Mouse (Mus musculus) ES-E14 (cell line): ENCODE results near the gene Apoc1. TPM values are rescaled to one million over a fixed set of nuclear protein-coding genes. Genes with fewer than 3 reads are reported as not detected.
A peak's percentile ranks its signal among the peaks of the same experiment; 100 is the strongest.

Experiments
- DNase-seq: peaks from one replicate; pipeline ENCODE4 v3.0.0-alpha.2; 2013; ENCODE audit warnings: low read depth, low spot score
- H3K27ac ChIP-seq: 2 replicates; pipeline ENCODE4 v1.5.1; 2012; ENCODE audit warnings: low read depth, mild to moderate bottlenecking, low read length, moderate library complexity, mixed read lengths; ENCODE audit not compliant: poor library complexity, insufficient read depth, severe bottlenecking
- H3K36me3 ChIP-seq: 2 replicates; pipeline ENCODE4 v1.6.1; 2012; ENCODE audit warnings: mild to moderate bottlenecking, low read length, moderate library complexity, mixed read lengths; ENCODE audit not compliant: control insufficient read depth, poor library complexity, insufficient read depth, severe bottlenecking
- H3K4me1 ChIP-seq, 2 experiments: fragments of 150-350 bp in 1 of 2; sonication (generic) in 1 of 2; 2 replicates each; pipeline ENCODE4 v1.6.1; 2012; ENCODE audit warnings: low read length in 2 of 2, mild to moderate bottlenecking in 1 of 2, mixed read lengths in 1 of 2; ENCODE audit not compliant: control insufficient read depth in 2 of 2, insufficient read depth in 2 of 2, poor library complexity in 1 of 2
- H3K4me3 ChIP-seq, 2 experiments: fragments of 150-350 bp in 1 of 2; sonication (generic) in 1 of 2; 2 replicates each; pipeline ENCODE4 v1.5.1; 2012; ENCODE audit warnings: low read length in 2 of 2, low read depth in 1 of 2, mild to moderate bottlenecking in 1 of 2, mixed read lengths in 1 of 2; ENCODE audit not compliant: insufficient read depth in 1 of 2, poor library complexity in 1 of 2, severe bottlenecking in 1 of 2
- H3K9ac ChIP-seq: 2 replicates; pipeline ENCODE4 v1.6.1; 2012; ENCODE audit warnings: low read depth, mild to moderate bottlenecking, low read length, mixed read lengths; ENCODE audit not compliant: poor library complexity, insufficient read depth, severe bottlenecking
- H3K9me3 ChIP-seq: fragments of 150-350 bp; sonication (generic); 2 replicates; pipeline ENCODE4 v1.6.1; 2012; ENCODE audit warnings: low read depth, mild to moderate bottlenecking, low read length; ENCODE audit not compliant: control insufficient read depth, insufficient read depth
- CHD2 ChIP-seq: IDR thresholded peaks from 2 replicates; pipeline ENCODE4 v1.6.1; 2014; ENCODE audit warnings: mild to moderate bottlenecking, low read depth, low read length, inconsistent platforms
- HCFC1 ChIP-seq: IDR thresholded peaks from 2 replicates; pipeline ENCODE4 v1.6.1; 2012; ENCODE audit warnings: low read length, inconsistent platforms, borderline replicate concordance; ENCODE audit not compliant: insufficient read depth
- MAFK ChIP-seq: IDR thresholded peaks from 2 replicates; pipeline ENCODE4 v1.6.1; 2014; ENCODE audit warnings: mild to moderate bottlenecking, low read depth, low read length, inconsistent platforms; ENCODE audit not compliant: insufficient read depth
- ZC3H11A ChIP-seq: IDR thresholded peaks from 2 replicates; pipeline ENCODE4 v1.6.1; 2012; ENCODE audit warnings: low read depth, mild to moderate bottlenecking, inconsistent platforms, low read length, borderline replicate concordance
- ZNF384 ChIP-seq: IDR thresholded peaks from 2 replicates; pipeline ENCODE4 v1.6.1; 2012; ENCODE audit warnings: low read depth, low read length, inconsistent platforms
- in situ Hi-C, 2 experiments: fragments of 600-800 bp; cut with MboI; formaldehyde crosslinking; loops; one replicate each; pipeline ENCODE4 v1.15.1; 2025; ENCODE audit warnings: low sequenced_read_pairs in 2 of 2, inconsistent platforms in 1 of 2; ENCODE audit not compliant: unreplicated experiment in 2 of 2
- total RNA-seq: library from RNA; depleted of rRNA; stranded (reverse); fragments of 300-350 nt; gene quantifications from 2 replicates; pipeline ENCODE4 v1.2.3, GENCODE M21; 2012

Gene Apoc1
- total RNA-seq, 1 experiment, result 72.3 TPM

GRCm38 (mm10) chr7:19698907-19699826, 6.7 kb upstream of the Apoc1 start, which contains the start of gene Apoe:
Apoe (minus strand) TSS chr7:19699188.
- TF ChIP-seq MAFK (no peak), ZC3H11A (no peak), CHD2 (no peak), HCFC1 (no peak), ZNF384 (no peak)
- Histone ChIP-seq H3K27ac (peak within 1 kb of the TSS; percentile 77), H3K36me3 (peaks cover 35% of the 10 kb centered on the region), H3K4me1 (peaks cover 0 to 31% of the 10 kb centered on the region in 2 experiments; a peak in 2 of 4 replicates), H3K9ac (peak within 1 kb of the TSS; percentile 88), H3K9me3 (no peaks in the 10 kb centered on the region), H3K4me3 (peak within 1 kb of the TSS; percentile 61 to 79)
- peak; percentile 75 for DNase-seq
- in situ Hi-C loops, result no loop called here

GRCm38 (mm10) chr7:19697949-19698906, 5.8 kb upstream of the Apoc1 start:
- peak overlapping the region; percentile 67 for H3K27ac ChIP-seq
- DNase-seq, result no peak
- no peaks in the 10 kb centered on the region for H3K9me3 ChIP-seq
- TF ChIP-seq MAFK, result no peak
- no peak for TF ChIP-seq ZNF384
- TF ChIP-seq ZC3H11A, result no peak
- TF ChIP-seq HCFC1, result no peak
- TF ChIP-seq CHD2, result no peak
- in situ Hi-C loops, result no loop called here
- peaks cover 0 to 40% of the 10 kb centered on the region in 2 experiments; a peak in 2 of 4 replicates for H3K4me1 ChIP-seq
- H3K36me3 ChIP-seq, result peaks cover 34% of the 10 kb centered on the region
- H3K4me3 ChIP-seq, result peak overlapping the region; percentile 61 to 79
- H3K9ac ChIP-seq, result peak overlapping the region; percentile 88

- H3K9ac ChIP-seq, result peak overlapping the region; percentile 81
- DNase-seq, result no peak
- peak overlapping the region; percentile 61 to 79 for H3K4me3 ChIP-seq
- TF ChIP-seq ZNF384 (no peak), MAFK (no peak), ZC3H11A (no peak), CHD2 (no peak), HCFC1 (no peak)
- H3K27ac ChIP-seq, result peak overlapping the region; percentile 18; the same call in 1 of the 2 replicates
- in situ Hi-C loops, result no loop called here
- H3K36me3 ChIP-seq, result peaks cover 18% of the 10 kb centered on the region
- peaks cover 2 to 31% of the 10 kb centered on the region in 2 experiments; a peak in 2 of 4 replicates for H3K4me1 ChIP-seq
- H3K9me3 ChIP-seq, result no peaks in the 10 kb centered on the region
These were observed 3.9 kb upstream of the Apoc1 start for GRCm38 (mm10) chr7:19696336-19696873.

GRCm38 (mm10) chr7:19695881-19696280, 3.4 kb upstream of the Apoc1 start:
- peak overlapping the region in 1 of 2 experiments; percentile 79; a peak in 2 of 4 replicates for H3K4me3 ChIP-seq

More at GRCm38 (mm10) chr7:19695881-19696280, 3.4 kb upstream of the Apoc1 start:
- DNase-seq, result no peak
- H3K4me1 ChIP-seq, result peaks cover 2 to 31% of the 10 kb centered on the region in 2 experiments; a peak in 2 of 4 replicates
- H3K27ac ChIP-seq, result no peak overlapping the region
- no peak overlapping the region for H3K9ac ChIP-seq
- in situ Hi-C loops, result no loop called here
- no peaks in the 10 kb centered on the region for H3K9me3 ChIP-seq
- no peak for TF ChIP-seq MAFK
- TF ChIP-seq CHD2, result no peak
- no peak for TF ChIP-seq ZNF384
- H3K36me3 ChIP-seq, result peaks cover 17% of the 10 kb centered on the region
